8 mouse cellular contexts compared by ENCODE assay signal in the genomic region with DNA sequence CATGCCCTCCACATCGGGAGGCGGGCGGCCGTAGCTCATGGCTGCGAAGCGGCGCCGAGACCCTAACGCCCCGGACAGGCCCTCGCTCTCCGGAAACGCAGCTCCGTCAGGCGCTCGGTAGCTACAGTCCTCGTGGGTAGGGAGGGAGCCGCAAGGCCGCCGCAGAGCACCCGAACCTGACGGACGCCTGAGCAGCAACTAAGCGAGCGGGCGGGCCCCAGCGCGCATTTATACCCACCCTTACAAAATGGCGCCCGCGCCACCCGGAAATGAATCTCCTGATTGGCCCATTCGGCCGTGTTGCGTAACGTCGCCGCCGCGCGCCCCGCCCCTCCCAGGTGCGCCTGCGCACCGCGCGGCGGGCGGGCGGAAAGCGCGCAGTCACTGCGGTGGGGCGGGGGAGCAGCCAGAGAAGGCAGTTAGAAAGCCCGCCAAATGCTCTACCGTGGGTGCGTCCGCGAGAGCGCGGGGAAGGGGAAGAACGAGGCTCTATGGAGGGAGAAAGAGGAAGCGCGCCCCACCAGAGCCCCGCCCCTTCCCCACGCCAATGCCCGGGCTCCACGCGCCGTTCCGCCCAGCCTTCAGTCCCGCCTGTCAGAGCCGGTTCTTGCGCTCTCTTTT. TPM values are rescaled to one million over a fixed set of nuclear protein-coding genes. Genes with fewer than 3 reads are reported as not detected.
DNase-seq lines count a peak whose midpoint lies in the region; ATAC-seq and TF ChIP-seq lines count a peak whose summit lies in the region.

A gene (minus strand): TSS at position 204 of the 621 bp plus-strand sequence.

- no peak for TF ChIP-seq RAD21 in CH12.LX (IDR thresholded peaks at IDR 0.05; ENCODE audit: low read depth, low read length)

- peaks cover 0 to 32% of the 10 kb centered on the region in 2 experiments; a peak in 2 of 4 replicates for H3K4me1 ChIP-seq in CH12.LX (ENCODE audit: control insufficient read depth in 1 of 2, insufficient read depth in 2 of 2)
- H3K4me1 ChIP-seq in forebrain, embryonic 12.5 days = peaks cover 21% of the 10 kb centered on the region
- H3K4me1 ChIP-seq in heart, postnatal 0 days (ENCODE audit: control insufficient read depth, insufficient read depth) = peaks cover 12% of the 10 kb centered on the region; the same call in 1 of the 2 replicates
- H3K4me1 ChIP-seq in liver, postnatal 0 days (ENCODE audit: insufficient read depth) = 0 out of 2 replicates have a peak, but pooled peaks cover 2% of the 10 kb centered on the region
- H3K4me1 ChIP-seq in neural tube, embryonic 14.5 days (ENCODE audit: control insufficient read depth, insufficient read depth, low read length) = peaks cover 28% of the 10 kb centered on the region; the same call in 1 of the 2 replicates

- peaks cover 26 to 44% of the 10 kb centered on the region in 2 experiments for H3K36me3 ChIP-seq in CH12.LX (replicated peaks in 1 of 2; ENCODE audit: control insufficient read depth in 1 of 2, insufficient read depth in 1 of 2, low read length in 1 of 2)
- H3K36me3 ChIP-seq in forebrain, embryonic 12.5 days (replicated peaks) = peaks cover 30% of the 10 kb centered on the region
- H3K36me3 ChIP-seq in heart, postnatal 0 days (replicated peaks; ENCODE audit: control insufficient read depth, insufficient read depth, low read length) = peaks cover 41% of the 10 kb centered on the region
- peaks cover 20% of the 10 kb centered on the region for H3K36me3 ChIP-seq in liver, postnatal 0 days (replicated peaks; ENCODE audit: insufficient read depth, low read length)
- peaks cover 6% of the 10 kb centered on the region; the same call in 1 of the 2 replicates for H3K36me3 ChIP-seq in neural tube, embryonic 14.5 days (ENCODE audit: control insufficient read depth, insufficient read depth, low read length)

- H3K9me3 ChIP-seq in CH12.LX (replicated peaks; ENCODE audit: low read length) = no peaks in the 10 kb centered on the region
- H3K9me3 ChIP-seq in forebrain, embryonic 12.5 days = no peaks in the 10 kb centered on the region
- no peaks in the 10 kb centered on the region for H3K9me3 ChIP-seq in heart, postnatal 0 days (replicated peaks; ENCODE audit: control insufficient read depth, low read length)
- H3K9me3 ChIP-seq in liver, postnatal 0 days (ENCODE audit: low read length) = no peaks in the 10 kb centered on the region
- no peaks in the 10 kb centered on the region for H3K9me3 ChIP-seq in neural tube, embryonic 14.5 days (ENCODE audit: control insufficient read depth, low read length)

- under 1% methylated on average over 74 of the region's 74 CpGs for WGBS in forebrain, embryonic 12.5 days
- under 1% methylated on average over 62 of the region's 74 CpGs for WGBS in heart, postnatal 0 days
- under 1% methylated on average over 74 of the region's 74 CpGs for WGBS in large intestine, adult 2 months
- under 1% methylated on average over 71 of the region's 74 CpGs for WGBS in liver, postnatal 0 days (ENCODE audit: insufficient replicate concordance)
- WGBS in neural tube, embryonic 14.5 days = under 1% methylated on average over 65 of the region's 74 CpGs

- no peak for TF ChIP-seq CTCF in CH12.LX (conservative IDR thresholded peaks at IDR 0.05 in 1 of 2, IDR thresholded peaks at IDR 0.05 in 1 of 2; ENCODE audit: low read depth in 2 of 2, low read length in 2 of 2)
- no peak for TF ChIP-seq CTCF in heart, postnatal 0 days (IDR thresholded peaks at IDR 0.05; ENCODE audit: low read depth)
- no peak for TF ChIP-seq CTCF in liver, postnatal 0 days (IDR thresholded peaks at IDR 0.05; ENCODE audit: low read depth)

- dilution Hi-C loops in CH12.LX (cut with MboI; ENCODE audit: extremely low pct_ligation_motif_present, extremely low pct_unique_long_range_greater_than_20kb, low sequenced_read_pairs) = no loop called here

- TF ChIP-seq POLR2A in CH12.LX (IDR thresholded peaks at IDR 0.05; ENCODE audit: low read depth, low read length) = peak; percentile 99

- peaks cover 40% of the 10 kb centered on the region for H3K79me2 ChIP-seq in CH12.LX (replicated peaks; ENCODE audit: control insufficient read depth, extremely low read depth, insufficient read depth, poor library complexity, severe bottlenecking)

- peak; percentile 90 for ATAC-seq in forebrain, embryonic 12.5 days (ENCODE audit: low FRiP score)
- peak; percentile 84 for ATAC-seq in heart, postnatal 0 days (ENCODE audit: insufficient read depth, low read depth)
- ATAC-seq in liver, postnatal 0 days = peak; percentile 83
- peak; percentile 90 for ATAC-seq in neural tube, embryonic 14.5 days (ENCODE audit: low read depth)

- no peaks in the 10 kb centered on the region for H3K27me3 ChIP-seq in CH12.LX (replicated peaks)
- no peaks in the 10 kb centered on the region for H3K27me3 ChIP-seq in forebrain, embryonic 12.5 days
- H3K27me3 ChIP-seq in heart, postnatal 0 days (ENCODE audit: control insufficient read depth, insufficient read depth, low read length) = no peaks in the 10 kb centered on the region
- H3K27me3 ChIP-seq in liver, postnatal 0 days (ENCODE audit: insufficient read depth, low read length) = no peaks in the 10 kb centered on the region
- H3K27me3 ChIP-seq in neural tube, embryonic 14.5 days (ENCODE audit: control insufficient read depth, insufficient read depth, low read length) = no peaks in the 10 kb centered on the region

- peak; percentile 95 for DNase-seq in CH12.LX (ENCODE audit: extremely low read depth)
- DNase-seq in c-Kit-positive CD71-positive TER-119-negative erythroid progenitor cells, embryonic 14.5 days (ENCODE audit: low read depth) = peak; percentile 74
- DNase-seq in heart, postnatal 0 days (ENCODE audit: low spot score) = peak; percentile 95
- DNase-seq in large intestine, adult 2 months (ENCODE audit: low read depth, low spot score) = no peak
- DNase-seq in liver, postnatal 0 days = peak; percentile 96
- DNase-seq in testis, postnatal 10 days (ENCODE audit: low spot score) = peak; percentile 97

- H3K4me3 ChIP-seq in CH12.LX (replicated peaks in 1 of 3; ENCODE audit: low read depth in 2 of 3, low read length in 2 of 3, poor library complexity in 1 of 3) = peak within 1 kb of the TSS; percentile 88 to 95 (median 92)
- H3K4me3 ChIP-seq in forebrain, embryonic 12.5 days (replicated peaks) = peak within 1 kb of the TSS; percentile 95
- H3K4me3 ChIP-seq in heart, postnatal 0 days (ENCODE audit: low read depth, low read length) = peak within 1 kb of the TSS; percentile 95
- H3K4me3 ChIP-seq in liver, postnatal 0 days (ENCODE audit: low read depth, low read length) = peak within 1 kb of the TSS; percentile 95
- H3K4me3 ChIP-seq in neural tube, embryonic 14.5 days (ENCODE audit: low read depth, low read length) = peak within 1 kb of the TSS; percentile 98

- peak within 1 kb of the TSS; percentile 97 for H3K4me2 ChIP-seq in CH12.LX (ENCODE audit: insufficient read depth, low read depth, poor library complexity, severe bottlenecking)
- peak within 1 kb of the TSS; percentile 77 for H3K4me2 ChIP-seq in forebrain, embryonic 12.5 days
- peak within 1 kb of the TSS; percentile 83 for H3K4me2 ChIP-seq in heart, postnatal 0 days (ENCODE audit: low read depth, low read length)
- H3K4me2 ChIP-seq in liver, postnatal 0 days (ENCODE audit: low read depth, low read length) = peak within 1 kb of the TSS; percentile 81
- peak within 1 kb of the TSS; percentile 96 for H3K4me2 ChIP-seq in neural tube, embryonic 14.5 days (ENCODE audit: low read depth, low read length)

- H3K27ac ChIP-seq in CH12.LX (ENCODE audit: insufficient read depth, low read depth) = peak within 1 kb of the TSS; percentile 92
- H3K27ac ChIP-seq in forebrain, embryonic 12.5 days = peak within 1 kb of the TSS; percentile 99
- H3K27ac ChIP-seq in heart, postnatal 0 days (ENCODE audit: low read depth) = peak within 1 kb of the TSS; percentile 99
- peak within 1 kb of the TSS; percentile 99 for H3K27ac ChIP-seq in liver, postnatal 0 days (ENCODE audit: low read depth)
- peak within 1 kb of the TSS; percentile 97 for H3K27ac ChIP-seq in neural tube, embryonic 14.5 days (ENCODE audit: low read depth, low read length)

- no peak for TF ChIP-seq EP300 in CH12.LX (IDR thresholded peaks at IDR 0.05; ENCODE audit: low read length)
- TF ChIP-seq EP300 in heart, postnatal 0 days (IDR thresholded peaks at IDR 0.05; ENCODE audit: low read depth) = no peak; the same call in 1 of the 2 replicates
- TF ChIP-seq EP300 in liver, postnatal 0 days (IDR thresholded peaks at IDR 0.05; ENCODE audit: low read depth) = peak; percentile 36

- H3K9ac ChIP-seq in CH12.LX (ENCODE audit: insufficient read depth, low read depth) = peak within 1 kb of the TSS; percentile 92
- peak within 1 kb of the TSS; percentile 98 for H3K9ac ChIP-seq in forebrain, embryonic 12.5 days
- H3K9ac ChIP-seq in heart, postnatal 0 days (replicated peaks; ENCODE audit: low read depth, low read length) = peak within 1 kb of the TSS; percentile 99
- H3K9ac ChIP-seq in liver, postnatal 0 days (replicated peaks) = peak within 1 kb of the TSS; percentile 98
- H3K9ac ChIP-seq in neural tube, embryonic 14.5 days (replicated peaks; ENCODE audit: low read depth, low read length) = peak within 1 kb of the TSS; percentile 96

- in situ Hi-C loops in CH12.LX (cut with MboI; ENCODE audit: low pct_ligation_motif_present, low pct_unique_long_range_greater_than_20kb, low sequenced_read_pairs) = no loop called here

TF ChIP-seq in CH12.LX, 34 proteins besides CTCF, POLR2A, EP300 and RAD21:
- no peak for TF ChIP-seq ZC3H11A (IDR thresholded peaks at IDR 0.05; ENCODE audit: low read depth, low read length)
- peak; percentile 70 for TF ChIP-seq UBTF (IDR thresholded peaks at IDR 0.05; ENCODE audit: low read depth, low read length)
- peak; percentile 98 for TF ChIP-seq TBP (conservative IDR thresholded peaks at IDR 0.05; ENCODE audit: low read depth, low read length)

RNA-seq across cellular contexts. Expression of the gene that starts here (rescaled TPM):
- total RNA-seq in CH12.LX (2012; rRNA removed) (298 and 478 TPM in 2 replicates), CH12.LX (2014; rRNA removed) (443 and 471 TPM in 2 replicates)
- 1,116 and 1,224 TPM in 2 replicates for polyA plus RNA-seq in CH12.LX (2012; ENCODE audit: insufficient read length, low read depth)
- polyA plus RNA-seq in forebrain, embryonic 12.5 days (2016; fragmentation: Nextera tagmentation; extraction: Ambion mirVana) = 902 and 945 TPM in 2 replicates
- total RNA-seq in heart, postnatal 0 days (2014; rRNA removed; ENCODE audit: low replicate concordance) = 157 and 211 TPM in 2 replicates
- 349 and 359 TPM in 2 replicates for polyA plus RNA-seq in heart, postnatal 0 days (2015; fragmentation: Nextera tagmentation; extraction: Ambion mirVana)
- polyA plus RNA-seq in large intestine, adult 2 months (2012; rRNA removed) = 264 and 426 TPM in 2 replicates
- 293 and 302 TPM in 2 replicates for polyA plus RNA-seq in liver, postnatal 0 days (2015; fragmentation: Nextera tagmentation; extraction: Ambion mirVana)
- polyA plus RNA-seq in neural tube, embryonic 14.5 days (2014; fragmentation: Nextera tagmentation; extraction: Ambion mirVana) = 591 and 602 TPM in 2 replicates
